Mouse (Mus musculus): ENCODE measurements at regions not wholly inside any gene's neighbourhood (a gene's known extent, or its start where the extent isn't known, plus 50 kb on each side); places are given as distances from the start of the nearest gene placed in this dataset.
A peak's percentile ranks its signal among the peaks of the same experiment; 100 is the strongest.

DNA sequence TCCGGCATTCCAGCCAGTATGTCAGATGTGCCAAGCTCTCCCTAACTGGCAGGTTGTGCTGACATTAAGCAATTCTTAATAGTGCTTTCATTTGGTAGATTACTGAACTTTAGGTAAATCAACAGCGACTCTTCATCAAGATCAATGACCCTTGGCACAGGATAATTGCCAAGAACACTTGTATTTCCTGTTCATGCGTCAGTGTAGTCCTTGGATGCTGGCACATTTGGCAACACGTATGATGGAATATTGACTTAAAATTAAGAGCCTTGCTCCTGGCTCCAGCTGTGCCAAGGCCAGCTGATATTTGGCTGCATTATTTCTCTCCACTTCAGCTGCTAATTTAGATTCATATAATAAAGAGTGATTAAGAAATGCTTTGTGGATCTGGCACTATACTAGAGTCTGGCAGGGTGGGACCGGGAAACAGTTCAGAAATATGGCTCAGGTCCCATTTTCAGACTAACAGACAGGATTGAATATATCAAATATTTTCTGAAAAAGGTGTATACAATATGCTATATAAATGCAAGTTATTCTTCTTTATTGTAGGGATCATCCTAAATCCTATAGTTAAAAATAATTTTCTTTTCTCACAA, 365.5 kb downstream of the Mllt3 start:
- peak; percentile 90 for DNase-seq (ENCODE audit: low read depth)

DNA sequence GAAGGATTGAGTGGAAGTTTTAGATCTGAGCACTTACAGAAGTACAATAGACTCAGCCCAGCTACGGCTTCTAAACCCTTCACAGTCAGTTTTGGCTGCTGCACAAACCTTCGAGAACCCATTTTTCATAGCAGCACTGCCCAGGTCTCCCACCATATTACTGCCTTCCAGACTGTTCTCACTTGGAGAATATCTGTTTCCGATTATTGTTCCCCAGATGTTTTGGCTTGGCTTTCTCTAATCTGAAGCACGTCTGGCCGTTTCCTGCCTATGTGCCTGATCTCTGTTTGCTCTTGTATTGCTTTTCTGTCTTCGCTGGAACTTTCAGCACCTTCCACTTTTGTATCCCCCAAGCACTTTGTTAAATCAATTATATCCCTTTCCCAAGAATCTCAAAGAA, 368.0 kb downstream of the Mllt3 start:
- DNase-seq (ENCODE audit: low read depth): no peak

DNA sequence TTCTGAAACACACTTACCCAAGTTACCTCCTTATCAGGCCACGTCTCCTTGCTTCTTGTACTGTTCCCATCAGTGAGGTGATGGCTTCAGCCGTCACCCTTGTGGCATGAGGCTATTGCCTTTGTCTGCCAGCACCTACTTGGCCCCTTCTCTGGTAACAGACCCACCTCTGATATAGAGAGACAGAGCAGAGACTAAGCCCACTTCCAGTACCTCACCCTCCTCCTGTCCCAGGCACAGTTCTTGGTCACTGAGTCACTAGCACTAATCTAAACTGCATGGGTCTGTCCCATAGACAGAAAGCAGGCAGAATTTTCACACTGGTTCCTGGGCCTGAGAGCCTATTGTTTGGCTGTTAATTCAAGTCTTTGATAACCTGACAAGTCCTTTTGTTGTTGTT, 370.3 kb downstream of the Mllt3 start:
- no peak for DNase-seq (ENCODE audit: low read depth)

DNA sequence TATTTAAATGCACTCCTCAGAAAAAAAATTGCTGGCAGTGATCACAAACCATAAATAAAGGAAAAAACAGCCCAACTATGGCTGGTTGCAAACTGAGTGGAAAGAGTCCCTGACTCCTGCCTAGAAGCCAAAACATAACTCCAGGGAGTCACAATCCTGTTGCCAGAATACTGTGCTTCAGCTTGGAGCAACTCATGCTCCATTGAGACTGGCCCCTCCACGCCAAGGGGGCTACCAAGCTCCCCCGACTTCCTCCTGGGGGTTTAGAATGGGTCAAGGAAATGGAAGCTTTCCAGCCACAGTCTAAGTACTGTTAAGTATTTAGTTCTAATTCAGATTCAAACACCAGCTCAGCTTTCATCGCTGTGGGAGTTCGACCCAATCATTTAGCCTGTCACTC, 374.8 kb downstream of the Mllt3 start:
- DNase-seq (ENCODE audit: low read depth): no peak

DNA sequence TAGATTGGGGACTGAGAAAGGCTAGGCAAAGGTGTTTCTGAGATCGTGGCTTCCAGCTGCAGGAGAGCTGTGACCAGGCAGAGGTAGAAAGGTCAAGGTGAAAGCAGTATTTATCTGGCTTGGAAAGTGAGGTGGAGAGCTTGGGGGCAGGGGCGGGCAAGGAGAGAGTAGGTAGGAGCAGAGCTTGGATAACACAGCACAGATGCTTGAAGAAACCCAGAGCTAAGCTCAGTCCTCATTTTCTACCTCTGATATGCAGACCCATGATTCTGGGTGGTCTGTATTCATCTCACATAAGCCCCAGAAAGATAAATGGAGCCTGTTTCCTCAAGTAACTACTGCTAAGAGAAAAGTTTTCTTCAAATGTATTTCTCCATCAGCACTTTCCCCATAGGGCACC, 375.3 kb downstream of the Mllt3 start:
- no peak for DNase-seq (ENCODE audit: low read depth)

DNA sequence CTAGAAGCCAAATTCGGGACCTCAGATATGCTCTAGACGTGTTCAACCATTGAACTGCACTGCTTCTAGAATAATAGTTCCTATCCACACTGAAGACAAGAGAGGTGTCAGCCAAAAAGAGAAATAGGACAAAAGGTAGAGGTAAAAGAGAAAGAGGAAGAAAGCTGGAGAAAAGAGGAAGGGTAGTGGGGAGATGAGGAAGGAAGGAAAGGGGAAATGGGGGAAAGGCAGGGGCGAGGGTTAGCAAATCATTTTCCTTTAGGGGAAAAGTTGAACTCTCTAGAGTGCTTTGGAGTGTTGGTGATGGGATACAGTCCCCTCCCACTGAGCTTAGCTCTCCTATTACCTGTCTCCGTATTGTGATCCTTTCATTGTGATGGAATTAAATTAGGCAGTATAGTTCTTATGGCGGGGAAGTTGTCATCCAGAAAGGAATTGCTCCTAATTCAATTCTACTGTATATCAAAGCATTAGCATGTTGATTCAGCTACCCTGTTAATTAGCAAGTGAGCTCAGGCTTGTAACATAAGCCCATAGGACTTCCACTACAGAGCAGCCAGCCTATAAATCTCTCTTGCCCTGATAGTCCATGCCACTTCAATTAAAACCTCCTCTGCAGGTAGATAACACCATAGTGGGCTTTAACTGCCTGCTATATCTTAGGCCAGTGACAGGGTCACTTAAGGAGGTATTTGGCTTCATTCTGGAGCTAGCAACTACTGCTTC, 379.6 kb downstream of the Mllt3 start:
- no peak for DNase-seq (ENCODE audit: low read depth)

DNA sequence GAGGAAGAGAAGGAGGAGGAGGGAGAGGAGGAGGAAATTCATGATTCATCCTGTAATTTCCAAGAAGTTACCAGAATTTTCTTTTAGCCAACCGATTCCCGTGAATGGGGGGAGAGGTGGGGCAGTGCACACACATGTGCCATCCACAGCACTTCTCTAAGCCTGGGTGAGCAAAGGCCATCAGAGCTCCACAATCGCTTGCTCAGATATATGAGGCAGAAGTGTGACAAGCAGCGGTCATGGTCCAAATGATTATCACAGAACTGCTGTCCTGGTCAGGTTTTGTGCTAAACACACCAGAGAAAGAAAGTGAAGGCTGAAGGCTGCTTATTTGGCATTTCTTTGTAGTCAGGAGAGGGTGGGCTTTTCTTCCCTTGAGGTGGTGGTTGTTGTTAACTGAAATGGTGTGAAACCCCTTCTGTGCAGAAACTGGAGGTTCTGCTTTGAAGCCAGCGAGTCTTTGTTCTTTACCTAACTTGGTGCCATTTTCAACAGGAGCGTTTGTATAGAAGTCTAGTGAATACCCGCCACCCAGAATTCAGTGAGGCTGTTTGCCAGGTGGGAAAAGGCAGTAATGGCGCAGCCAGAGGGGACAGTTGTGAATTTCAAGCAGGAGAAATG, 380.7 kb downstream of the Mllt3 start:
- no peak for DNase-seq (ENCODE audit: low read depth)

DNA sequence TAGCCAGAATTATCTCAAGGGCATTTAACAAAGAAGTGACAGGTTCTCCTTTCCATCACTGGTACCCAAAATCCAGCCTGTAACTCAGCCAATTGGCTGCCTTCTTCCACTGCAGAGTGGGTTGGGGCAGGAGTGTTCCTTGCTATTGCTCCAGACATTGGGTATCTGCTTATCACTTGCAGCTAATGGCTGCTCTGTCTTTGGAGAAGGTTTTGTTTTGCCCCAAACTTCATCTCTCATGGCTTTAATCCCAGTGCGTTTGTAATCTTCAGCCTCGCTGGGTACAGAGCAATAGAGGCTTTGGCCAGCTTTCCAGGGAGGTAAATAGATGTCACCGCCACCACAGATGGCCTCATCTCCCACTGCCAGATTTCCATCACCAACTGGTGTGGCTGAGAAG, 381.9 kb downstream of the Mllt3 start:
- no peak for DNase-seq (ENCODE audit: low read depth)

DNA sequence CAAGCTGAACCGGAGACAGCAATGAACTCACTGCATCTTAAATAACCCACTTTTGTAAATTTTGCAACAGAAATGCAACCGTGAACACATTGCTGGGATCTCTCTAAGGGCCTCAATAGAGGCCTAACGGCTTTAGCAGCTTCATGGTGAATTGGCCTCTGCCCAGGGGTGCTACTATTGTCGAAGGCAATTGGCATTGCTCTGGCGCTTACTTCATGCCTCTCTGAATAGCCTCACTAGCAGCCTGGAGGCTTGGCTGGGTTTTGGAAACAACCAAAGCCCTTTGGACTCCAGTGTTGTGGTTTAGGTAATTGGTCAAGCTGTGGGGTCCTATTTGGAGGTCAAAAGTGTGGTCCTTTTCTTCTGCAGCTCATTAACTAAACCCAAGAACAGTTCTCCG, 382.3 kb downstream of the Mllt3 start:
- DNase-seq (ENCODE audit: low read depth): no peak

DNA sequence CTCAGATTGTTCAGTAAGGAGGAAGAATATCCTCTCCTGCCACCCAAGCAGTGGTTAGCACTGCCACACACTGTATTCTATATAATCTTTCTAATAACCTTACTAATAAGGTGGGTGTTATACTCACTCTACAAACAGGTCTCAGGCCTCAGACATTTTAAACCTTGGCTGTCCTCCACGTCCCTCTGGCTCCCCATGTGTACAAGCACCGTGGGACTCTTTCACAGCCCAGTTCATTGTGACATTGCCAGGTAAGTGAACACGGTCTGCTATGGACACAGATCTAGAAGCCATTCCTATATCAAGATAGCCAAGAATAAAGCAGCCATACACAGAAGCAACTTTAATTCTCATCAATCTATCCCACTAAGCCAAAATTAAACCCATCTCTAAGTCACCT, 382.8 kb downstream of the Mllt3 start:
- DNase-seq (ENCODE audit: low read depth): no peak

DNA sequence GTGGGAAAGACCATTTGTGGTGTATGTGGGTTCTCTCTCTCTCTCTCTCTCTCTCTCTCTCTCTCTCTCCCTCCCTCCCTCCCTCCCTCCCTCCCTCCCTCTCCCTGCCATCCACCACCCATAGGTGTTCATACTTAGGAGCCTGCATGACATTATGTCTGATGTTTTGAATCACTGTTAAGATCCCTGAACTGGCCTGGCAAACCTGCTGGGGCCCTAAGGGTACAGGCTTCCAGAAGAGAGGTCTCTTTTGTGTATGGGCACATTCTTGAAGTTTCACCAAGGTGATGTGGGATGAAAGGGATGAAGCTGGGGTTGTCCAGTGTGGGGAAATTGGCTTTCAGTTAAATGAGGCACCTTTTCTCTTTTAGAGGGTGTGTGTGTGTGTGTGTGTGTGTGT, 384.2 kb downstream of the Mllt3 start:
- DNase-seq (ENCODE audit: low read depth): no peak

DNA sequence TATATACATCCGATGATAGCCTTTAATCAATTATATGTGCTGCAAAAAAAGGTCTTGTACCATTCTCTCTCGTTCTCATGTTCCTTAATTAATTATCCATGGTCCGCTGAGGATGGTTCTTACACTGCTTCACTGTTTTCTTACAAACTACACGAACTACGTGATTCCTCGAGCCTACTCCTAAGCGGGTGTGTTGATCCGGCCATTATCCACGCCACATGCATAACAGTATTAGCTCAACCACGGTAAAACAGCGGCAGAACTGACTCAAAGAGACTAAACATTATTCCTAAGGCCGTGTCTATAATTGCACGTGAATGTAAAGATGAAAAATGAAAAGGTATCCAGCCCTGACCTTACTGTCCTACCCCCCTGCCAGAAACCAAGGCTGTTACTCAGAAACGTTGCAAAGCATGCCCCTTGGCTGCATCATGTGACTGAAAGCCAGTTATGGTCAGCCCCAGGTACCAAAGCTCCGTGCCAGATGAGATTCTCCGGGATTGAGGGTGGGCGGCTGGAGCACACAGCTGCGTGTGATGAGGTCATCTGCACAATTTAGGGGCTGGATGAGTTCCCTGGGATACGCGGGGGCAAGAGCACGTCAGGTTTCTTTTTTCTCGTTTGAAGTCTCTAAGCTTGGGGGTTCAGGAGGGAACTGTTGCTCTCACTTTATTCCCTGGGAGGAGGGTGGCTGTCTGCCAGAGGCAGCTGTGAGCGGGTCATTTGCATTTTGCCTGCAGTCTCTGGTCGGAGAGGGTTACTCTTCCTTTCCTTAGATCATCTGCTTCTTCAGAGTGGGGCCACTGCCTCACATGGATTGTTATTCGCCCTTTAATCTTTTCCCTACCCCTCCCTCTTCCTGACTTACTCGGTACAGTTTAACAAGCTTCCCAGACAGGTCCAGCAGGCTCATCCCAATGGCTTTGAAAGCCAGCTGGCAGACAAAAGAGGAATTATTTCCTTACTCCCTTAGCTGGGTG, 384.9 kb downstream of the Mllt3 start:
- DNase-seq (ENCODE audit: low read depth): no peak

DNA sequence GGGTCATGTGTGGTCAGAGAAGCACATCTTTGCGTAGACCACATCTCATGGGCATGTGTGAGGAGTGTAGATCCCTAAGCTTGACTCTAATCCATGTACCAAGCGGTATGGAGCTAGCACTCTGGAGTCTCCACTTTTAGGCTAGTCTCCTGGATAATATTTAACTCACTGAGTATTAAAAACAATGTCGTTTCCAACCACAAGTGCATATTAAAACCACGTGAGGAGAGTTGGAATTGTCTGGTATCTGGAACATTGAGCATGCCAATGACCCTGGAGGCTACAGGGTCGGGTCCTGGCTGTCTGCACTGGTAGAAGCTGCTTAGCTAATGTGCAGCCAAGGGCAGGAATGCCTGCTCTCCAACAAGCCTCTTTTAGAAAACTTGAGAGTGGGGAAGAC, 391.2 kb downstream of the Mllt3 start:
- no peak for DNase-seq (ENCODE audit: low read depth)

DNA sequence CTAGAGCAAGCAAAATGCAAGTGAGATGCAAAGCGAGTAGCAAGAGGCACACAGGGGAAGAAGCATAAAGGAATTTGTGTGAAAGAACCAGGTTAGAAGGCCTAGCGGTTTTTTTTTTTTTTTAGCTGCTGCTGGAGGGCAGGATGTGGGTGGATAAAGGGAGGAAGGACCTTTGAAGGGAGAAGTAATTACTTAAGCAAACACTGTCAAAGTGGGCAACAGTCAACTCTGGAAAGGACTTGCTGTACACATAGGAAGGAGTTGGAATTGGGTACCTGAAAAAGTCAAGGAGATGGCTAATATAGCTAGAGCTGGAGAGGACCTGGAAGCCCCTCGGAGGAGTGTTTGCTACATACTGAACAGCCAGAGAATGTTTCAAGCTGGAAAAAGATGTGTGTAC, 391.6 kb downstream of the Mllt3 start:
- no peak for DNase-seq (ENCODE audit: low read depth)

DNA sequence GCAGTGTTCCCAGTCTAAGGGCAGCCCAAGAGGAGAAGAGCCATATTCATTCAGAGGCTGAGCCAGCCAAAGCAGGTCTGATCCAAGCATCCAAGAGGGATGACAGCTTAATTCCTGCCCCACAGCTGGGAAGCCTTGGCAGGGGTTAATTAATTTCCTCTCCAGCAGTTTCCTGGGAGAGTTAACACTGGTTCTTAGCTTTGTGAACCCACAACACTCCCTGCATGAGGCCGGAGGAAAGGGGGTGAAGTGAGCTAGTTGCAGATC, 394.9 kb downstream of the Mllt3 start:
- DNase-seq (ENCODE audit: low read depth): no peak

DNA sequence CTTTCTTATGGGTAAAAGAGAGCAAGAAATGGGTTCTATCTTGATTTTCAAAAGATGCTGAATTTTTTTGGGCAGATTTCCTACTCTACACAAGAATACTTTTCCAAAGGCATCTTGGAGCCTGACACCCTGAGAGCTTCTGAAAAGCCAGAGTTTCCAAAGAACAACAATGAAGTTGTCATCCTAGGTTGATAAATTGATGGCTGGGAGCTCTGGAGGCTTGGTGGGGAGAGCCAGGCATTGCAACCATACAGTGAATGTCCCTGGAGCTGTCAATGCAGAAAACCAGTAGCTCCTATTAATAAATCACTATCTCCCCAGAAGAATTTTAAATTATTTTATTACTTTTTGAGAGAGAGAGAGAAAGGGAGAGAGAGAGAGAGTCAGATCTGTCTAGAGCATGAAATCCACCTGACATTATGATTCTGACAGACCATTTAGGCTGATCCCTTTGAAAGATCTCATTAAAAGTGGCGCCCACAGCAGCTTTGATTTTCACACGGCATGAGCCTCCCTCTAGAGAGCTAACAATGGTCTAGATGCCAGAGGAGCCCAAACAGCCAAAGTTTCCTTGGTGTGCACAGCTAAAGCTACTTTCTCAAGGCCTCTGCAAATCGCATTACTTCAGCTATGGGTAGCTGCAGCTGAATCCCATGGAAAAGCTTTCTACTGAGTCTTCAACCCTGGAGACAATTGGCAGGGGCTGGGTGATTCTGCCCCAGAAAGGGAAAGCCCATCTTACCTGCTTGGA, 395.4 kb downstream of the Mllt3 start:
- no peak for DNase-seq (ENCODE audit: low read depth)

DNA sequence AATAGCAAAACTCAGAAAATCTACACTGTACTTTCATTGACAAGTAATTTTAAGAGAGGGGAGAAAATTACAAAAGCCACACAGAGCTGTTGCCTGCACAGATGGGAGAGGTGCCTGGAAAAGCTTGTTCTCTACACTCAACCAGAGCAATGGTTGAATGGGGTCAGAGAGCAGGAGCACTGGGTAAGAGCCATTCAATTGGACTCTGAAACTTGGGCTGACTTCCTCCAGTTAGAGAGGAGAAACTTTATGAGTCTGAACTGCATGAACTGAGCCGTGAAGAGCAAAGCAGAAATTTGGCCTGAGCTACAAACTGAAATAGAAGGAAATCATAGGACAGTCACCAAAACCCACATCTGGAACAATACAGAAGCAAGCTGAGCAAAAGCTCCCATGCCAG, 380.8 kb upstream of the Slc24a2 start:
- no peak for DNase-seq (ENCODE audit: low read depth)

DNA sequence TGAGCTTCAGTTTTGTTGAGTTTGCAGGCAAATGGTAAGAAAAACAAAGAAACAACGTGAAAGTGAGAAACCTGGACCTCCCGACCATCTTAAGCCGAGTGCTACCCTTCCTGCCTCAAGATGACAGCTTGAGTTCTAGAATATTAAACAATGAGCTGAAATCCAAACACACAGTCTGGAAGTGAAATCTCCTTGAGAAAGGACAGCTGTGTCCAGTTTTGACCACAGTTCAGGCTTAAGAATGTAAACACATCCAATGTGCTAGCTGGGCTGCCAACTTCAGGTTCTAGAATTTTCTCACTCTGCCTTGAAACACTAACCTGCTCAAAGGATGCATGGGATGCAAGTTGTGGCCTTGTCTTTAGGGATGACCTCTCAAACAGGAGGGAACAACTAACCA, 363.4 kb upstream of the Slc24a2 start:
- no peak for DNase-seq (ENCODE audit: low read depth)

DNA sequence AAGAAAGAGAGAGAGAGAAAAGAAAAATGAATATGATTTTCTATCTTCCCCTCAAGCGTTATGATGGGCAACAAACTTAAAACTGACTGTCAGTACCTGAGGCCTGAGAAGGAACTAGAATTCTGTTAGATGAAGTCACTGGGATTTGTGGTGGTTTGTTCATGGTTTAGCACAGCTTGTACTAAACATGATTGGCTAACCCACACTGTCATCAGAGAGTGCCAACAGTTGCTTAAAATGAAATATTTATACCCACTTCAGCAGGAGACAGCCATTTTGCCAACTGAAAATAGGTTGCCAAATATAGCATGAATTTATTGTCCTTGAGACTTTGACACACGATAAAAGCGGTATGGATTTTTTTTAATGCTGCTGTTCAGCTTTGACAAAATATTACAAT, 360.5 kb upstream of the Slc24a2 start:
- peak; percentile 1 for DNase-seq (ENCODE audit: low read depth)

DNA sequence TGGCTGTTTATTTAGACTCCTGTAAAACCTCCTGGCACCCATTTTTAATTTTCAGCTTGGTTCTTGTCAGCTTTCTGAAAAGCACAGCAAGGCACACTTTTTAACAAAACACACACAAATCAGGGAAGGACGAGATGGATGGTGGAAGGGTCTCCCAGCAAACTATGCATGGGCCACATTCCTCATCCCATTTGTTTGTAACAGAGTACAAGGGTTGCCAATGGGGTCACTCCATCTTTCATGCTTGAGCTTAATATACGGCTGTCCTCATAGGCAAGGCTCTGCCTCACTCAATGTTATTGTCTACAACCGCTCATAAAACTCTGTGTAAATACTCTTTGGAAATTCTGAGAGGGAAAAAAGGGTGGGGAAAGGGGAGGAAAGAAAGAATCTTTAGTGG, 347.9 kb upstream of the Slc24a2 start:
- DNase-seq (ENCODE audit: low read depth): no peak

DNA sequence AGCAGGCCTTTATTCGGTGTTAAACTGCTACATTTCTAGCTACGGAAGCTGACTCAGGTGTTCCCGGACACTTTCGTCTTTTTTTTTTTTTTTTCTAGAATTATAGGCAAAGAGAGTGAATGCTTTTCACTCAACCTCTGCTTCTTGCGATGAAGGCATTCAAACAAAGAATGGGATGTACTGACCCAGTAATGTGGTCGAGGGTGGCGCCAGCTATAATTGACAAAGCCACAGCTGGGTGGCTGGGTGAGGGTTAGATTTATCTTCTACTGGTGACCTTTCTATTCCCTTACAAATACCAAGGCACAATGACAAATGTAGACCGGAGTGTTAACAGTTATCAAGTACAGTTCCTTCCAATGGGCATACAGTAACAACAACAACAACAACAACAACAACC, 340.7 kb upstream of the Slc24a2 start:
- DNase-seq (ENCODE audit: low read depth): no peak

DNA sequence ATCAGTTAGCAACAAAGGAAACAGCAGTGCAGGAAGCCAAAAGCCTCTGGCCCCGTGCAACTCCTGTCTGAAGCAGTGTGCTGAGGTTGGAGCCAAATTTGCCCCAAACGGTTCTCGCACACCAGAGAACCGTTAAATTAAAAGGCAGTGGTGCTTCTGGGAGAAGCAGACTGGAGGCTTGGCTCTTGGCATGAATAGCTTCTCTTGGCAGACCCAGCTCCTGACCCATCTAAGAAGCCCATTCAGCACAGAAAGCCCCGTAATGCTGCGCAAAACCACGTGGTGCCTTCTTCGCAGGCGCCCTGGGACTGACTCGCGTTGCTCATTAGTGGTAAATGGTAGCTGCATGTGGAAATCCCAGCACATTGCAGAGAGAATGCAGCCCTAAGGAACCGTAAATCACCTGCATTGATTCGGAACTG, 340.2 kb upstream of the Slc24a2 start:
- DNase-seq (ENCODE audit: low read depth): no peak

All from gonadal fat pad, adult 2 months (tissue).